8 mouse cellular contexts compared by ENCODE assay signal in genomic region chr2:70167944-70168935, GRCm38 (mm10).
A peak's percentile ranks its signal among the peaks of the same experiment; 100 is the strongest.
DNase-seq lines count a peak whose midpoint lies in the region; ATAC-seq lines count a peak whose summit lies in the region.

No protein-coding gene starts in this region.

- intact Hi-C loops in left cerebral cortex, postnatal 14 days (cut with DNase I), result no loop called here

- ATAC-seq in megakaryocyte, adult 5-6 weeks (ENCODE audit: poor library complexity, severe bottlenecking), result no peak
- ATAC-seq in CD4-positive, CD25-positive, alpha-beta regulatory T cell, adult 4 months, result no peak

- peak; percentile 27 to 62 for DNase-seq in adrenal gland, adult (ENCODE audit: inconsistent age in 2 of 2, low spot score in 1 of 2)
- no peak for DNase-seq in adrenal gland, adult 8-10 months
- peak; percentile 25 to 35 for DNase-seq in frontal cortex, postnatal 25 days (ENCODE audit: low spot score in 2 of 2)
- DNase-seq in left cerebral cortex, postnatal 14 days (ENCODE audit: low spot score in 2 of 2), result peak; percentile 68 to 76
- DNase-seq in right cerebral cortex, postnatal 25 days, result peak; percentile 29
- no peak for DNase-seq in ovary, adult 18-20 months (ENCODE audit: low spot score)

Comparison
In these comparisons a context has a peak if more than half of its experiments do, and no peak if none do; other contexts are left out.
1. DNase-seq: peak in adrenal gland, adult (2 of 2), frontal cortex, postnatal 25 days (2 of 2), left cerebral cortex, postnatal 14 days (2 of 2) and right cerebral cortex, postnatal 25 days (single experiment); none in adrenal gland, adult 8-10 months (single experiment) and ovary, adult 18-20 months (single experiment).